Comparison of ENCODE assay signal across 7 mouse cellular contexts in the genomic region with DNA sequence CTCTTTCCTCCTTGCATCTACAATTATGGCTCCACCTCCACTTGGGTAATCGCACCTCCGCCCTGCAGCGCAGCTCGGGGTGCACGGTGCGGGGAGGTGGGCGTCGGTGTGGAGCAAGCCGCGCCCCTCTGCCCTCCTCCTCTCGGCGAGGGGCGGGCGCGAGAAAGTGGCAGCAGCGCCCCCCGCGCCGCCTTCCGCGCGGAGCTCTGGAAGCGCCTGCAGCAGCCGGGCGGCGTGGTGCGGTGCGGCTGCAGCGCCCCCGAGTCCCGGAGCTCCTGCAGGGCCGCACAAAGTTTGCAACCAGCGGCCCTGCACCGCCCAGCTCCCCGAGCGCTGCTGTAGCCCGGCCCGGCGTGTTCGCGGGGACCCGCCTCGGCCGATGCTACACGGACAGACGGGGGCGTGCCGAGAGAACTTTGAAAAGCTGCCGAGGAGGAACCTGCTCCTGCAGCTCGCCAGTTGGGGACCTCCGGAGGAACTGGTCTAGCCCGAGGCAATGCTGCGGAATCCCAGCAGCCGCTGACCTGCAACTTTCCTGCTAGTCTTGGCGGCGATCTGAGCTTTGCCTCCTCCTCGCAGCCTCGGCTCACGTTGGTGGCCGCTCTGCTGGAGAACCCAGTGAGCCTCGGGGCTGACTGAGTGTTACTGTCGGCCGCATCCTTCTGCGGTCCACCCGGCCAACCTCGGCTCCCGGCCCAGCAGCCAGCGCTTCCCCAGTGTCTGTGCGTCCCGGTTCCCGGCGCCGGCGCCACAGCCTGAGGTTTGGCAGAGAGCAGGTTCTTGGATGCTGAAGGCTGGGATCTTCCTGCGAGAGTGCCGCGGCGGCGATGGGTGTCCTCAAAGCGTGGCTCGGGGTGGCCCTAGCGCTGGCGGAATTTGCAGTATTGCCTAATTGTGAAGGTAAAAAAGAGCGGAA. TPM values are rescaled to one million over a fixed set of nuclear protein-coding genes. Genes with fewer than 3 reads are reported as not detected.
A peak's percentile ranks its signal among the peaks of the same experiment; 100 is the strongest.
DNase-seq lines count a peak whose midpoint lies in the region; ATAC-seq and TF ChIP-seq lines count a peak whose summit lies in the region.

No protein-coding gene starts in this region.

- no peaks in the 10 kb centered on the region for H3K27me3 ChIP-seq in embryonic facial prominence, embryonic 15.5 days
- H3K27me3 ChIP-seq in heart, embryonic 11.5 days (ENCODE audit: control insufficient read depth, insufficient read depth, low read length): no peaks in the 10 kb centered on the region; the same call in 1 of the 2 replicates
- H3K27me3 ChIP-seq in kidney, embryonic 14.5 days (ENCODE audit: control insufficient read depth, insufficient read depth, low read length): no peaks in the 10 kb centered on the region
- no peaks in the 10 kb centered on the region for H3K27me3 ChIP-seq in limb, embryonic 14.5 days (ENCODE audit: control insufficient read depth, insufficient read depth, low read length)
- H3K27me3 ChIP-seq in midbrain, embryonic 14.5 days (ENCODE audit: control insufficient read depth, insufficient read depth, low read length): 0 out of 2 replicates have a peak, but pooled peaks cover 3% of the 10 kb centered on the region

- H3K4me3 ChIP-seq in embryonic facial prominence, embryonic 15.5 days (replicated peaks): peak overlapping the region; percentile 67
- peak overlapping the region; percentile 75 for H3K4me3 ChIP-seq in heart, embryonic 11.5 days (ENCODE audit: low read depth, low read length)
- H3K4me3 ChIP-seq in kidney, embryonic 14.5 days (ENCODE audit: low read length): peak overlapping the region; percentile 78
- peak overlapping the region; percentile 56 for H3K4me3 ChIP-seq in limb, embryonic 14.5 days (replicated peaks; ENCODE audit: low read length)
- H3K4me3 ChIP-seq in midbrain, embryonic 14.5 days (replicated peaks; ENCODE audit: low read depth, low read length): peak overlapping the region; percentile 61

- H3K9ac ChIP-seq in embryonic facial prominence, embryonic 15.5 days: peak overlapping the region; percentile 57
- H3K9ac ChIP-seq in heart, embryonic 11.5 days (ENCODE audit: low read depth, low read length): peak overlapping the region; percentile 77
- peak overlapping the region; percentile 86 for H3K9ac ChIP-seq in kidney, embryonic 14.5 days (ENCODE audit: low read depth, low read length)
- H3K9ac ChIP-seq in limb, embryonic 14.5 days (ENCODE audit: low read depth, low read length, severe bottlenecking): peak overlapping the region; percentile 52
- peak overlapping the region; percentile 65 for H3K9ac ChIP-seq in midbrain, embryonic 14.5 days (replicated peaks; ENCODE audit: low read length)

- H3K4me2 ChIP-seq in embryonic facial prominence, embryonic 15.5 days (replicated peaks): peak overlapping the region; percentile 93
- peak overlapping the region; percentile 85 for H3K4me2 ChIP-seq in heart, embryonic 11.5 days
- peak overlapping the region; percentile 78 for H3K4me2 ChIP-seq in kidney, embryonic 14.5 days (replicated peaks; ENCODE audit: low read depth, low read length)
- H3K4me2 ChIP-seq in limb, embryonic 14.5 days (replicated peaks; ENCODE audit: low read depth, low read length, severe bottlenecking): peak overlapping the region; percentile 66
- peak overlapping the region; percentile 99 for H3K4me2 ChIP-seq in midbrain, embryonic 14.5 days (ENCODE audit: low read length)

- peak; percentile 45 for DNase-seq in brain, embryonic 18.5 days (ENCODE audit: low read depth, low spot score)
- DNase-seq in limb, embryonic 14.5 days (ENCODE audit: low spot score): peak; percentile 86
- DNase-seq in midbrain, embryonic 14.5 days: peak; percentile 87
- peak; percentile 58 for DNase-seq in telencephalon, adult 2 months (ENCODE audit: low read depth, low spot score)

- no peaks in the 10 kb centered on the region for H3K36me3 ChIP-seq in embryonic facial prominence, embryonic 15.5 days
- H3K36me3 ChIP-seq in heart, embryonic 11.5 days (ENCODE audit: control insufficient read depth, insufficient read depth, low read length): no peaks in the 10 kb centered on the region
- H3K36me3 ChIP-seq in kidney, embryonic 14.5 days (ENCODE audit: control insufficient read depth, insufficient read depth, low read length): no peaks in the 10 kb centered on the region
- no peaks in the 10 kb centered on the region for H3K36me3 ChIP-seq in limb, embryonic 14.5 days (ENCODE audit: control insufficient read depth, insufficient read depth, low read length)
- no peaks in the 10 kb centered on the region for H3K36me3 ChIP-seq in midbrain, embryonic 14.5 days (ENCODE audit: control insufficient read depth, insufficient read depth, low read length)

- ATAC-seq in embryonic facial prominence, embryonic 15.5 days (ENCODE audit: insufficient number of reproducible peaks, low FRiP score, low TSS enrichment, low read depth): peak; percentile 88
- peak; percentile 85 for ATAC-seq in heart, embryonic 11.5 days (replicated peaks; ENCODE audit: insufficient number of reproducible peaks, low FRiP score, low TSS enrichment)
- peak; percentile 93 for ATAC-seq in kidney, embryonic 14.5 days (ENCODE audit: low FRiP score, low TSS enrichment)
- peak; percentile 91 for ATAC-seq in limb, embryonic 14.5 days (ENCODE audit: low FRiP score, low read depth)
- ATAC-seq in midbrain, embryonic 14.5 days (ENCODE audit: low FRiP score, low TSS enrichment): peak; percentile 84

- TF ChIP-seq POLR2A in limb, embryonic 14.5 days (IDR thresholded peaks at IDR 0.05; ENCODE audit: borderline replicate concordance, extremely low read depth, insufficient read depth, insufficient read length): no peak

- WGBS in embryonic facial prominence, embryonic 15.5 days: under 1% methylated on average over 64 of the region's 84 CpGs
- under 1% methylated on average over 79 of the region's 84 CpGs for WGBS in heart, embryonic 11.5 days (ENCODE audit: insufficient replicate concordance)
- under 1% methylated on average over 80 of the region's 84 CpGs for WGBS in kidney, embryonic 14.5 days
- WGBS in limb, embryonic 14.5 days: 1% methylated on average over 55 of the region's 84 CpGs
- WGBS in midbrain, embryonic 14.5 days: under 1% methylated on average over 84 of the region's 84 CpGs

- H3K4me1 ChIP-seq in embryonic facial prominence, embryonic 15.5 days: peaks cover 21% of the 10 kb centered on the region
- peaks cover 6% of the 10 kb centered on the region for H3K4me1 ChIP-seq in heart, embryonic 11.5 days (ENCODE audit: control insufficient read depth, insufficient read depth, low read length)
- peaks cover 4% of the 10 kb centered on the region; the same call in 1 of the 2 replicates for H3K4me1 ChIP-seq in kidney, embryonic 14.5 days (ENCODE audit: control insufficient read depth, insufficient read depth, low read length)
- peaks cover 14% of the 10 kb centered on the region for H3K4me1 ChIP-seq in limb, embryonic 14.5 days (ENCODE audit: control insufficient read depth, insufficient read depth, low read length)
- peaks cover 19% of the 10 kb centered on the region for H3K4me1 ChIP-seq in midbrain, embryonic 14.5 days (ENCODE audit: control insufficient read depth, insufficient read depth, low read length)

- no peaks in the 10 kb centered on the region for H3K9me3 ChIP-seq in embryonic facial prominence, embryonic 15.5 days (replicated peaks)
- no peaks in the 10 kb centered on the region for H3K9me3 ChIP-seq in heart, embryonic 11.5 days (replicated peaks; ENCODE audit: control insufficient read depth, low read length)
- no peaks in the 10 kb centered on the region for H3K9me3 ChIP-seq in kidney, embryonic 14.5 days (ENCODE audit: control insufficient read depth, low read length)
- H3K9me3 ChIP-seq in limb, embryonic 14.5 days (ENCODE audit: control insufficient read depth, low read length): no peaks in the 10 kb centered on the region
- no peaks in the 10 kb centered on the region for H3K9me3 ChIP-seq in midbrain, embryonic 14.5 days (ENCODE audit: control insufficient read depth, low read length)

- peak overlapping the region; percentile 78 for H3K27ac ChIP-seq in embryonic facial prominence, embryonic 15.5 days (replicated peaks)
- H3K27ac ChIP-seq in heart, embryonic 11.5 days (ENCODE audit: low read depth, low read length): peak overlapping the region; percentile 77
- H3K27ac ChIP-seq in kidney, embryonic 14.5 days (ENCODE audit: low read depth, low read length): peak overlapping the region; percentile 90
- H3K27ac ChIP-seq in limb, embryonic 14.5 days (replicated peaks; ENCODE audit: low read depth, low read length): peak overlapping the region; percentile 70
- H3K27ac ChIP-seq in midbrain, embryonic 14.5 days (replicated peaks; ENCODE audit: low read depth, low read length): peak overlapping the region; percentile 45

RNA-seq across cellular contexts. Expression of a gene that starts 0.5 kb away (rescaled TPM):
- polyA plus RNA-seq in embryonic facial prominence, embryonic 15.5 days (2015; fragmentation: Nextera tagmentation; extraction: Ambion mirVana): 18.7 and 19.8 TPM in 2 replicates
- 25.2 and 43.9 TPM in 2 replicates for polyA plus RNA-seq in heart, embryonic 11.5 days (2014; fragmentation: Nextera tagmentation; extraction: Ambion mirVana)
- polyA plus RNA-seq in kidney, embryonic 14.5 days (2014; fragmentation: Nextera tagmentation; extraction: Ambion mirVana): 43.7 and 71.3 TPM in 2 replicates
- polyA plus RNA-seq in limb, embryonic 14.5 days (2012; rRNA removed): 10.5 and 11.5 TPM in 2 replicates
- polyA plus RNA-seq in limb, embryonic 14.5 days (2014; fragmentation: Nextera tagmentation; extraction: Ambion mirVana): 30.4 and 30.5 TPM in 2 replicates
- polyA plus RNA-seq in midbrain, embryonic 14.5 days (2014; fragmentation: Nextera tagmentation; extraction: Ambion mirVana): 6.3 and 7.8 TPM in 2 replicates

Comparison
In these comparisons a context has a peak if more than half of its experiments do, and no peak if none do; other contexts are left out.
1. Peak in every context shown above with its lines: DNase-seq, ATAC-seq, H3K4me3 ChIP-seq and H3K27ac ChIP-seq.